Mouse (Mus musculus) cerebellum, postnatal 10 days (tissue): ENCODE data around the gene Sumo3.

Experiments used
- DNase-seq, 2 experiments: peaks; one replicate each; pipeline ENCODE4 v3.0.0; 2021; ENCODE audit warnings: mixed read lengths in 2 of 2

Gene Sumo3

GRCm38 (mm10) chr10:77627497-77627896 is 21.6 kb downstream of the Sumo3 start:
- DNase-seq, result peak; percentile 89 to 91

GRCm38 (mm10) chr10:77629163-77629562 is 23.3 kb downstream of the Sumo3 start:
- DNase-seq, result no peak

- DNase-seq, result no peak
Measured at GRCm38 (mm10) chr10:77629970-77630369, 24.1 kb downstream of the Sumo3 start.

GRCm38 (mm10) chr10:77634016-77634415 is 28.1 kb downstream of the Sumo3 start:
- no peak for DNase-seq

- no peak for DNase-seq
Measured at GRCm38 (mm10) chr10:77634452-77635231, 28.7 kb downstream of the Sumo3 start.

- DNase-seq, result no peak
Measured at GRCm38 (mm10) chr10:77636234-77636922, 30.5 kb downstream of the Sumo3 start.

- no peak for DNase-seq
Measured at GRCm38 (mm10) chr10:77638956-77639355, 33.1 kb downstream of the Sumo3 start.

- no peak for DNase-seq
Measured at GRCm38 (mm10) chr10:77643160-77643559, 37.3 kb downstream of the Sumo3 start.

- no peak for DNase-seq
Measured at GRCm38 (mm10) chr10:77645571-77645970, 39.7 kb downstream of the Sumo3 start.

- DNase-seq, result peak; percentile 57 to 65
Measured at GRCm38 (mm10) chr10:77647461-77647860, 41.6 kb downstream of the Sumo3 start.

- no peak for DNase-seq
Measured at GRCm38 (mm10) chr10:77647901-77648300, 42.0 kb downstream of the Sumo3 start.

- DNase-seq, result peak; percentile 57 to 65
Measured at GRCm38 (mm10) chr10:77652046-77652445, 46.1 kb downstream of the Sumo3 start.

GRCm38 (mm10) chr10:77658286-77658994 is 52.5 kb downstream of the Sumo3 start:
- DNase-seq, result no peak

- DNase-seq, result no peak
Measured at GRCm38 (mm10) chr10:77663949-77664665, 58.2 kb downstream of the Sumo3 start.

- peak; percentile 71 to 77 for DNase-seq
Measured at GRCm38 (mm10) chr10:77666342-77666741, 60.4 kb downstream of the Sumo3 start.

- no peak for DNase-seq
Measured at GRCm38 (mm10) chr10:77667402-77667801, 61.5 kb downstream of the Sumo3 start.
